Mouse (Mus musculus) intestine, embryonic 16.5 days (tissue): Measurements from ENCODE around the gene Tmem266. TPM values are rescaled to one million over a fixed set of nuclear protein-coding genes. Genes with fewer than 3 reads are reported as not detected.

ENCODE experiments used
- ATAC-seq: fragments of 200-750 bp; cut with Nextera tagmentation; 2 replicates; pipeline ENCODE4 v1.8.0; 2017; ENCODE audit warnings: moderate TSS enrichment, moderate library complexity
- H3K27ac ChIP-seq: fragments of 300-500 bp; sonication (generic); 2 replicates; pipeline ENCODE4 v1.5.1; 2014; ENCODE audit warnings: mild to moderate bottlenecking, low read length
- H3K27me3 ChIP-seq: fragments of 300-500 bp; sonication (generic); replicated peaks from 2 replicates; pipeline ENCODE4 v1.6.1; 2014; ENCODE audit warnings: low read length, control low read depth, mixed read lengths; ENCODE audit not compliant: control insufficient read depth, insufficient read depth
- H3K36me3 ChIP-seq: fragments of 300-500 bp; sonication (generic); 2 replicates; pipeline ENCODE4 v1.6.1; 2014; ENCODE audit warnings: low read length, control low read depth; ENCODE audit not compliant: control insufficient read depth, insufficient read depth
- H3K4me1 ChIP-seq: fragments of 300-500 bp; sonication (generic); 2 replicates; pipeline ENCODE4 v1.6.1; 2014; ENCODE audit warnings: low read length, control low read depth, mixed read lengths; ENCODE audit not compliant: control insufficient read depth, insufficient read depth
- H3K4me2 ChIP-seq: fragments of 300-500 bp; sonication (generic); 2 replicates; pipeline ENCODE4 v1.6.1; 2014; ENCODE audit warnings: low read depth, low read length, control low read depth
- H3K4me3 ChIP-seq: fragments of 300-500 bp; sonication (generic); 2 replicates; pipeline ENCODE4 v1.5.1; 2014; ENCODE audit warnings: mild to moderate bottlenecking, low read length
- H3K9ac ChIP-seq: fragments of 300-500 bp; sonication (generic); 2 replicates; pipeline ENCODE4 v1.6.1; 2014; ENCODE audit warnings: low read depth, low read length
- H3K9me3 ChIP-seq: fragments of 300-500 bp; sonication (generic); 2 replicates; pipeline ENCODE4 v1.6.1; 2016; ENCODE audit warnings: low read length, control low read depth; ENCODE audit not compliant: control insufficient read depth
- WGBS: fragments of 180-500 bp; shearing (Covaris S2); extraction: QIAGEN DNeasy Blood & Tissue Kit; methylation state at CpG from one replicate; pipeline ENCODE4 v1.1.7; 2014; 5-methylcytosine and 5-hydroxymethylcytosine counted together
- polyA plus RNA-seq: library from polyadenylated mRNA; unstranded; fragments of >200 nt; fragmentation: Nextera tagmentation; extraction: Ambion mirVana; gene quantifications from 2 replicates; pipeline ENCODE4 v1.2.1, GENCODE M21; 2015

Tmem266 gene
- polyA plus RNA-seq = 0.71 and 0.93 TPM in 2 replicates

DNA sequence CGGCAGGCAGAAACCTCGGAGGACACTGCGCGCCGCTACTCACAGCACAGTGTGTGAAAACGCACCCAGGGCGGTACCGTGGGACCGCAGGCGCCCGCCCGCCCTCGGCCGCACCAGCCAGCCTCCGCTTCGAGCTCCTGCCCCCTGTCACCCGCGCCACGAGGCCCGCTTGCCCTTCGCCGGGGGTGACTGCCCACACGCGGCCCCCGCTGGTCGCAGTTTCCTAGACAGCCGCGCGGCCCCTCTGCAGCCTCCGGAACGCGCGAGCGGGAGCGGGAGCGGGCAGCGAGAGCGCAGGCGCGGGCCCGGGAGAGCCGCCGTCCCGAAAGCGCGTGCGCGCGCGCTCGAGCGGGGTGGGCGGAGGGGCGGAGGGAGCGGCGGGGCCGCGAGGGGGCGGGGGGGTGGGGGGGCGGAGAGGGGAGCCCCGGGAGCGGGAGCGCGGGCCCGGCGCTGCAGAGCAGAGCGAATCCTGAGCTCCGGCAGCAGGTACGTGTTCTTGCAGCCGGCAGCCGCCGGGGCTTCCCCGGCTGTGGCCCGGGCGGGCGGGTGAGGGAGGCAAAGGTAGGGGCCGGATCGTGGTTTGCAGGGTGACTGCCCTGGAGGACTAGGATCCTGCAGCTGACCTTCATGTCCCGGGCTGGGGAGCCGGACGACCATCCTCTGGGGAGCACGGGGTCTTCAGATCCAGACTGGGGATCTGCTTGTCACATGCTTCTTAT, at the start of gene Tmem266, which contains the start of gene Nrg4:
Tmem266 (plus strand) TSS at position 399 of the 719 bp plus-strand sequence.
Nrg4 (minus strand) TSS at position 330 of the 719 bp plus-strand sequence.
- 0% methylated on average over 48 of the region's 82 CpGs for WGBS
- no peaks in the 10 kb centered on the region for H3K4me1 ChIP-seq

DNA sequence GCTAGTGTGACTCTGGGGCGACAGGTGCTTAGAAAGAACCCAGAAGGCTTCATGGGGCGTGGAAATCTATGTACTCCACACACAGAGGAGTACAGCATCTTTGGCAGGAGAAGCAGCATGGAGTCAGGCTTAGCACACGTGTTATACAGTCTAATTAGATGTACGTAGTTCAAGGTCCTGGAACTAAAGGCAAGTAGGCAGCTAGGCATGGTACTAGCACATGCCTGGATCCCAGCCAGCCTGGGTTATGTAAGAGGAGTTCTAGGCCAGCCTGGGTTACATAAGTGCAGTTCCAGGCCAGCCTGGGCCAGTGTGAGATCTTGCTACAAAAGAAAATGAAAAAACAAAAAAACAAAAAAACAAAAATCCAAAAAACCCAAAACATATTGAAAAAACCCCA, 49.2 kb upstream of the Tmem266 start:
- H3K27me3 ChIP-seq = no peaks in the 10 kb centered on the region
- ATAC-seq = no peak
- H3K36me3 ChIP-seq = no peaks in the 10 kb centered on the region
- no peak overlapping the region for H3K4me3 ChIP-seq
- H3K27ac ChIP-seq = no peak overlapping the region
- H3K9ac ChIP-seq = no peak overlapping the region
- 0 out of 2 replicates have a peak, but pooled peaks cover 4% of the 10 kb centered on the region for H3K4me1 ChIP-seq
- H3K9me3 ChIP-seq = no peaks in the 10 kb centered on the region
- WGBS = 53% methylated on average over 4 of the region's 4 CpGs
- H3K4me2 ChIP-seq = no peak overlapping the region

More for the DNA sequence above, at the start of gene Tmem266, which contains the start of gene Nrg4:
- H3K4me2 ChIP-seq = peak within 1 kb of the TSS; percentile 90
- no peaks in the 10 kb centered on the region for H3K36me3 ChIP-seq
- H3K27me3 ChIP-seq = peaks cover 20% of the 10 kb centered on the region
- peak; percentile 91 for ATAC-seq
- H3K27ac ChIP-seq = no peak within 1 kb of the TSS
- H3K9me3 ChIP-seq = no peaks in the 10 kb centered on the region
- H3K4me3 ChIP-seq = peak within 1 kb of the TSS; percentile 81
- peak within 1 kb of the TSS; percentile 85 for H3K9ac ChIP-seq

DNA sequence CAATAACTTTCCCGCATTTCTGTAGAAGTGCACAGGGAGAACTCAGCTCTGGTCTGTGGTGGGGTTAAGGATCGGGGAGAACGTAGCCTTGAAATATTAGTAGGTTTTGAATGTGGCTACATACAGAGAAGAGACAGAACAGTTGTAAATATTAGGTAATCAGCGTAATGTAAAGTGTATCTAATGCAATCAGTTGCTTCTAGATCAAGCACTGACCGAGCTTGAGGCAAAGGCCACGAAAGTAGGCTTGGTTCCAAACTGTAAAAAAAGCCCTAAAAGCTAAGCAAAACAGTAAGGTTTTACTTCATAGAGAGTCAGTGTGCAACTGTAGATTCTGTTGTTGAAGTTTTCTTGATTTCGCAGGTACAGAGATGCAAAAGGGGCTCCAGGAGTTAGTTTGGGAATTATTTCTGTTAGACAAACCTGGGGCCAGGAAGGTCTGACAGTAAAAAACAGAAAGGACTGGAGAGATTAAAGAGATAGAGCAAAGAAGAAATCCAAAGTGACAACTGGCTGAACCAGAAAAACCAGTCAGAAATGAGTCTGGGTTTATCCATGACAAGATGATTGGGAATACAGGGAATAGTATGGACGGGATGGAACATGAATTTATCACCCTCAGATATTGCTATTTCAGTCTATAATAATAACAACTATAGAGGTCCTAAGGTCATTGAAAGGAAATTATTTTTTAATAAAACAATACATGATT, 47.4 kb upstream of the Tmem266 start:
- Histone ChIP-seq H3K4me2 (no peak overlapping the region), H3K27ac (no peak overlapping the region), H3K36me3 (no peaks in the 10 kb centered on the region), H3K27me3 (no peaks in the 10 kb centered on the region), H3K9me3 (no peaks in the 10 kb centered on the region), H3K4me1 (no peaks in the 10 kb centered on the region), H3K9ac (no peak overlapping the region), H3K4me3 (no peak overlapping the region)
- 78% methylated on average over 8 of the region's 8 CpGs for WGBS
- ATAC-seq = no peak

DNA sequence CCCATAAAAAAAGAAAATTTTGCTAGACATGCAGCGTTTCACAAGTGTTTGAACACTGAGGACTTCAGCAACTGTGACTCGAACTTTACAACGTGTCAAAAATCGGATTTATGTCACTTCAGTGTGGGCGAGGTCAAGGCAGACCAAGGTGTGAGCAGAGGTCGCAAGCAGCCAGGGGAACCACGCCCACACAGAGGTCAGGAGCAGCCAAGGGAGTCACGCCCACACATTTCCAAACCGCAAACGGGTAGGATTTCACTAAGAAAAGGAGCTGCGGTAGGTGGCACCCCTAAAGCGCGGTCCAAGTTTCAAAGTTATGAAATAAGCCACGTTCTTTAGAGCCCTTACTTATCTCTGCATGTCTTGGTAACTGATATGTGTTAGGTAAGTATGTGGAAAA, 43.2 kb upstream of the Tmem266 start:
- H3K4me1 ChIP-seq = no peaks in the 10 kb centered on the region
- no peak overlapping the region for H3K4me3 ChIP-seq
- H3K27ac ChIP-seq = no peak overlapping the region
- no peak overlapping the region for H3K9ac ChIP-seq
- H3K9me3 ChIP-seq = no peaks in the 10 kb centered on the region
- H3K27me3 ChIP-seq = no peaks in the 10 kb centered on the region
- H3K4me2 ChIP-seq = peak overlapping the region; percentile 32; the same call in 1 of the 2 replicates
- ATAC-seq = peak; percentile 90
- no peaks in the 10 kb centered on the region for H3K36me3 ChIP-seq
- WGBS = 4% methylated on average over 14 of the region's 14 CpGs

DNA sequence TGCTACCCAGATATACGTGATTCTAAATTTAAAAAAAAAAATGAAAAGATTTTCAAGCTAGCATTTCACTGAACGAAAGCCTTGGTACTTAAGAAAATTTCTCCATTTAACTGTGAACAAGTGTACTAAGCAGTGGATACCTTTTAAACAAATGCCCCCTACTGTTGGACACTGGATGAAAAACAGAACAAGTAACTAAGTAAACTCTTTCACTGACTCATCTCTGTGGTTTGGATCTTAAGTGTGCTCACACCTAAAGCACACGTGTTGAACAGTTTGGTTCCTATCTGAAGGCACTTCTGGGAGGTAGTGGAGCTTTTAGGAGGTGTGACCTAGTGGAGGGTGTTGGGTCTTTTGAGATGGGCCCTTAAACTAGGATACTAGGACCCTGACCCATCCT, 41.5 kb upstream of the Tmem266 start:
- no peak for ATAC-seq
- no peak overlapping the region for H3K9ac ChIP-seq
- H3K9me3 ChIP-seq = no peaks in the 10 kb centered on the region
- H3K4me1 ChIP-seq = no peaks in the 10 kb centered on the region
- no peaks in the 10 kb centered on the region for H3K27me3 ChIP-seq
- H3K27ac ChIP-seq = no peak overlapping the region
- no peak overlapping the region for H3K4me3 ChIP-seq
- H3K36me3 ChIP-seq = no peaks in the 10 kb centered on the region
- 73% methylated on average over 3 of the region's 3 CpGs for WGBS
- H3K4me2 ChIP-seq = no peak overlapping the region

DNA sequence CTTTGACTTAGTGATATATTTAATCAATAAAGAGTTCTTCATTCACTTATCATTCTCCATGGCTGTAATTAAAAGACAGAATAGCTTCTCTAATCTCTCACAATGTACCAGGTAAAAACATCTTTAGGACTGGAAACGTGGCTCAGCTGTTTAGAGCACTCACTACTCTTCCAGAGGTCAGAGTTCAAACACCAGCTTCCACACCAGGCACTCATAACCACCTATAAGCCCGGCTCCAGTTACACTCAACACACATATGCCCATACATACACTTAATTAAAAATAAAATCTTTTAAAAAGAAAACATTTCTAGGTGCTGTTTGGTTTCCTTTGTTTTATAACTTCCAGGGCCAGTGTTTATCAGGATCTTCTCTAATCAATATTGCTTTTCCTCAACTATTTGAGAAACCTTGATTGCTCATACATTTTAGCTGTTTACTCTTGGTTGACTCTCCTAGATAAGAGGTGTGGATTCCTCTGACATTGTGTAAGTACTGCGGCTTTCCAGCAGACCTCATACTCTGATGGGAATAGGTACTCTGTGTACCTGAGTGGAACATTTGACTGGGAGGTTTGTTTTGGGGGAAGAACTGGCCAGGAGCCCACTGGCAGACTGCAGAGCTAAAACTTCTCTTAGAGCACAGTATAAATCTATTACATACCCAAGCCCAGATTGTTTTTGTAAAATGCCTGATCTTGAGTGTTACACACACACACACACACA, 37.1 kb upstream of the Tmem266 start:
- no peak for ATAC-seq
- Histone ChIP-seq H3K4me3 (no peak overlapping the region), H3K27ac (no peak overlapping the region), H3K9me3 (no peaks in the 10 kb centered on the region), H3K36me3 (no peaks in the 10 kb centered on the region), H3K4me2 (no peak overlapping the region), H3K4me1 (no peaks in the 10 kb centered on the region), H3K27me3 (no peaks in the 10 kb centered on the region), H3K9ac (no peak overlapping the region)
- 28% methylated on average over 3 of the region's 3 CpGs for WGBS

DNA sequence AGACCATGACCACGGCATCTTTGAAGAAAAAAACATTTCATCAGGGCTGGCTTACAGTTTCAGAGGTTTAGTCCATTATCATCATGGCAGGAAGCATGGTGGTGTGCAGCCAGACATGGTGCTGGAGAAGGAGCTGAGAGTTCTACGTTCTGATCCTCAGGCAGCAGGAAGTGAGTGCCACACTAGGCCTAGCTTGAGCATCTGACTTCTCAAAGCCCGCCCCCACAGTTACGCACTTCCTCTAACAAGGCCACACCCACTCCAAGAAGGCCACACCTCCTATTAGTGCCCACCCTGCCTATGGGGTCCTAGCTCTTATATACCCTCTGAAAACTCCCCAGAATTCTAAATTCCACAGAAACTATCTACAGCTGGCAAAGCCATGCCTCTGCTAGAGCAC, 34.7 kb upstream of the Tmem266 start:
- Histone ChIP-seq H3K27ac (no peak overlapping the region), H3K4me2 (no peak overlapping the region), H3K4me3 (no peak overlapping the region), H3K9me3 (no peaks in the 10 kb centered on the region), H3K9ac (no peak overlapping the region), H3K36me3 (no peaks in the 10 kb centered on the region), H3K4me1 (no peaks in the 10 kb centered on the region), H3K27me3 (no peaks in the 10 kb centered on the region)
- ATAC-seq = no peak
- WGBS = 95% methylated on average over 4 of the region's 4 CpGs

DNA sequence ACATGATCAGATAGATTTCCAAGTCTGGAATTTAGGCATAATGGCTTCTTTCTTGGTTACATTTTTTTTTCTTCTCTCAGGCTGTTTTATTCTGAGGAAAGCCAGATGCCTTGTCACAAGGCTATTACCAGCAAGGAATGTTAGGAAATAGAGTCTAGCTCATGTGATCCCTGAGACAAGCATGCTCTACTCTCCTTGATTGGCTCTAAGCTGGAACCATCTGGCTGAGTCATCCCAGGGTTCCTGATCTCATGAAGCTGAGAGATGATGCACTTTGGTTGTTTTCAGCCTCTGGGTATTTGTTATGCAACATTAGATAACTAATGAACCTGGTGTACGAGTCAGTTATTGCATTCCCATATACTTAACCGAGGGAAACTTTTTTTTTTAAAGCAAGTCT, 30.5 kb upstream of the Tmem266 start:
- Histone ChIP-seq H3K4me3 (no peak overlapping the region), H3K4me2 (no peak overlapping the region), H3K9ac (no peak overlapping the region), H3K36me3 (no peaks in the 10 kb centered on the region), H3K27me3 (no peaks in the 10 kb centered on the region), H3K27ac (no peak overlapping the region), H3K9me3 (no peaks in the 10 kb centered on the region), H3K4me1 (no peaks in the 10 kb centered on the region)
- ATAC-seq = no peak
- 61% methylated on average over 2 of the region's 2 CpGs for WGBS

DNA sequence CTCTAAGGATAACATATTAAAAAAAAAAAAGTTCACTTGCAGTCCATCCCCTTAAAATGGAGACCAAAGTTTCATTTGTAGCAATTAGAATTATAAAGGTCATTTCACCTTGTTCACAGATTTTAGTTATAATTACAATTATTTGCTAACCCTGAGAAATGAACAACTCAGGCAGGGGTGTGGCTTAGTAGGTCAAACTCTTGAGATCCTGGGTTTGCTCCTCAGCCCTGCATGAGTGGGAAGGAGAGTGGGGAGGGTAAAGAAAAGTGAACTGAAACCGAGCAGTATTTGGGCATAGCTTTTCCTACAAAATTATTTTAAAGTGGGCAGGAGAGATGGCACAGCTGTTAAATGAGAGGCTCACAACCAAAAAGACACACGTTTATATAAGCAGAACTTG, 19.6 kb upstream of the Tmem266 start:
- Histone ChIP-seq H3K9ac (no peak overlapping the region), H3K4me1 (no peaks in the 10 kb centered on the region), H3K9me3 (no peaks in the 10 kb centered on the region), H3K4me3 (no peak overlapping the region), H3K27ac (no peak overlapping the region), H3K36me3 (no peaks in the 10 kb centered on the region), H3K4me2 (no peak overlapping the region), H3K27me3 (no peaks in the 10 kb centered on the region)
- WGBS = 56% methylated on average over 2 of the region's 2 CpGs
- ATAC-seq = no peak
